Mouse (Mus musculus): Measurements from ENCODE around the gene Cst8.

The Cst8 gene

DNA sequence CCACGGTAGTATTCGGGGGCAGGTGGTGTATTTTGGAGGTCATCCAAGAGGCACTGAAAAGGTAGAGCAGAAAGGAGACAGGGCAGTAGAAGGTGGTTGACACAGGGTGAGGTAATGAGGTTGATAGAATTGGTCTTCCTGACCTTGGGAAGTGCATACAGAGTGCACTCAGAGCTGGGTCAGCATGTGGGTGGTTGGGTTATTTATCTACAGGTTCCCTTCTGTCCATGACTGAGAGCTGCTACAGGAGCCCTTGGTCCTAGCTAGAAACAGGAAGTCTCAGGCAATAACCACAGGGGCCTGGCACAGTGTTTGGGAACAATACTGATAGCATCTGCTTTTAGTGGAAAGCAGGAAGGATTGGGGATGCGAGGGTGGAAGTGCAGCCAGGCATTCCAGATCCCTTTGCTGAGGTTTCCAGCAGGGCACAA lies 2.9 kb downstream of the Cst8 start:
- no peaks in the 10 kb centered on the region for H3K9me3 ChIP-seq (ENCODE audit: low read length)
- TF ChIP-seq POU5F1 (IDR thresholded peaks at IDR 0.05; ENCODE audit: borderline replicate concordance, low read length): no peak
- no peak for TF ChIP-seq CTCF (conservative IDR thresholded peaks at IDR 0.05; ENCODE audit: low read length)
- TF ChIP-seq NANOG (IDR thresholded peaks at IDR 0.05; ENCODE audit: borderline replicate concordance, low read length): no peak

DNA sequence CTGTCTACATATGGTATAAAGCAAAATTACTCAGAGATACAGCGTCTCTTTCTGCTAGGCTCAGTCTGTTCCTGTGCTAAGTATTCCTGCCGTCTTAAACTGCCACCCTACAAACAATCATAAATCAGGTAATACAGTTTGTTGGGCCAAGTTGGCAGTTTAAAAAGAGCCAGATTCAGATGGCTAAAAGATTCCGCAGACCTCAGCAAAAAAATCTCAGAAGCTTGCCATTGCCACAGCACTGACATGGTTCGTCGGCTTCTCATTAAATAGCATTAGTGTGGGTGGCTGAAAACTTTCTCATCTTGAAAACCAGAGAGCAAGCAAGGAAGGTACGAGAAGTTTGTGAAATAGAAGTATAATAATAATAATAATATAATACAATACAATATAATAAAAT lies 8.1 kb downstream of the Cst8 start:
- TF ChIP-seq NANOG (IDR thresholded peaks at IDR 0.05; ENCODE audit: borderline replicate concordance, low read length): no peak
- no peak for TF ChIP-seq CTCF (conservative IDR thresholded peaks at IDR 0.05; ENCODE audit: low read length)
- no peak for TF ChIP-seq POU5F1 (IDR thresholded peaks at IDR 0.05; ENCODE audit: borderline replicate concordance, low read length)
- H3K36me3 ChIP-seq (ENCODE audit: insufficient read depth, low read length): no peaks in the 10 kb centered on the region
- H3K4me3 ChIP-seq (replicated peaks; ENCODE audit: low read length): no peak overlapping the region
- no peaks in the 10 kb centered on the region for H3K9me3 ChIP-seq (ENCODE audit: low read length)
- no peaks in the 10 kb centered on the region for H3K27me3 ChIP-seq (ENCODE audit: insufficient read depth, low read length)
- H3K4me1 ChIP-seq (replicated peaks; ENCODE audit: low read depth, low read length): no peaks in the 10 kb centered on the region

More for the DNA sequence above, 2.9 kb downstream of the Cst8 start:
- H3K36me3 ChIP-seq (ENCODE audit: insufficient read depth, low read length): no peaks in the 10 kb centered on the region
- no peaks in the 10 kb centered on the region for H3K27me3 ChIP-seq (ENCODE audit: insufficient read depth, low read length)
- H3K4me3 ChIP-seq (replicated peaks; ENCODE audit: low read length): no peak overlapping the region
- no peaks in the 10 kb centered on the region for H3K4me1 ChIP-seq (replicated peaks; ENCODE audit: low read depth, low read length)

DNA sequence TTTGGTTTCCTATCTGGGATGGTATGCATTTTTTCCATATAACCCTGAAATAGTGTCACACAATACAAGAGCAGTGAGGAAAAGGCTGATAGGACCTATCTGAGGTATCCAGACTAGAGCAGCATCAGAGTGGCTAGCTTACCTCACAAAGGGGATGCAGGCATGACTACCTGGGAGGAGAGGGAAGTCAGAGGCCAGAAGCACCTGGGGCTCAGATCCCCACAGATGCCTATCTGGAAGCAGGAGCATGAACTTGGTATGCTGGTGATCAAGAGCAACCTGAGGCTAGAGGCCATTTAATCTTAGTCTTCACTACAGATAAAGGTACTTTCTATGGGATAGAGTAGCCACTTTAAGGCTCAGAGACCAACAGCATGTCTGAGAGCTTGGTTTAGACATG lies 21.3 kb downstream of the Cst8 start, which contains the start of gene Cst13:
Cst13 (plus strand) TSS at position 173 of the 400 bp plus-strand sequence.
- Histone ChIP-seq H3K4me3 (replicated peaks; ENCODE audit: low read length) (no peak within 1 kb of the TSS), H3K4me1 (replicated peaks; ENCODE audit: low read depth, low read length) (no peaks in the 10 kb centered on the region), H3K27me3 (ENCODE audit: insufficient read depth, low read length) (no peaks in the 10 kb centered on the region), H3K36me3 (ENCODE audit: insufficient read depth, low read length) (no peaks in the 10 kb centered on the region), H3K9me3 (ENCODE audit: low read length) (peaks cover 2% of the 10 kb centered on the region; the same call in 1 of the 2 replicates)
- TF ChIP-seq CTCF (conservative IDR thresholded peaks at IDR 0.05; ENCODE audit: low read length) (no peak), NANOG (IDR thresholded peaks at IDR 0.05; ENCODE audit: borderline replicate concordance, low read length) (no peak), POU5F1 (IDR thresholded peaks at IDR 0.05; ENCODE audit: borderline replicate concordance, low read length) (no peak)

DNA sequence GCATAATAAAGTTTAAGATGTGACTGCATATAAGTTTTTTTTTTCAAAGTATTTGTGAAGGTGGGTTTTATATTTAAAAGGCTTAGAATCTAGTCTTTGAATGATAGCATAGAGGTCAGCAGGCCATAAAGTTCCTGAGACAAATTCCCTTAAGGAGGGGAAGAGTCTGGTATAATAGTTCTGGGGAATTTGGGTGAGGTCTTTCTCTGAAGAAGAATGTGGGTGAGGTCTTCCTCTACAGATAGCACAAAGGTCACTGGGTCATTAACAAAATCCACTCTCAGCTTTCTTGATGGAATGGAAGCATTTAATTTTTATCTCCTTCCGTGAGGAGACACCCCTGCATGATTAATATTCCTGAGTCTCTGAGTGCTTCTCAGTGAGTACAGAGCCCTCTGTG lies 27.4 kb downstream of the Cst8 start:
- no peak for TF ChIP-seq NANOG (IDR thresholded peaks at IDR 0.05; ENCODE audit: borderline replicate concordance, low read length)
- no peak for TF ChIP-seq POU5F1 (IDR thresholded peaks at IDR 0.05; ENCODE audit: borderline replicate concordance, low read length)
- no peak for TF ChIP-seq CTCF (conservative IDR thresholded peaks at IDR 0.05; ENCODE audit: low read length)
- Histone ChIP-seq H3K36me3 (ENCODE audit: insufficient read depth, low read length) (no peaks in the 10 kb centered on the region), H3K9me3 (ENCODE audit: low read length) (no peaks in the 10 kb centered on the region), H3K4me1 (replicated peaks; ENCODE audit: low read depth, low read length) (peaks cover 11% of the 10 kb centered on the region), H3K27me3 (ENCODE audit: insufficient read depth, low read length) (no peaks in the 10 kb centered on the region), H3K4me3 (replicated peaks; ENCODE audit: low read length) (no peak overlapping the region)

DNA sequence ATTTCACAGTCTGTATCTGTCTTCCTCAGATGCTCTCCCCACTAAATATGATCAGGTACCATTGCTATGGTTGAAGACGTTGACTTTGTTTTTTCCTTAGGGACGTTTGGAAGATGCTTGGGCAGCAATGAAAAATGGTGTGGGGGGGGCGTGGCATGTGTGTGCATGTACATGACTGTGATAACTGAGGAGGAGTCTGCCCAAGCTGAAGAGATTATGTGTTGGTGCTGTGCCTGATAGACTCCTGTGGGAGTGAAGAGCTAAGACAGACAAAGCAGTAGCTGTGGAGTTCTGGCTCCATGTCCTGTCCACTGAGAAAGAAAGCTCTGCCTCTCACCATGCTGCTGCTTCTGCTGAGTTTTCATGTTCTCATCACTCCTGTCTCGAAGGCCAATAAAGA lies 36.3 kb downstream of the Cst8 start, which contains the start of gene Cst9:
Cst9 (plus strand) TSS at position 236 of the 400 bp plus-strand sequence.
- Histone ChIP-seq H3K4me3 (replicated peaks; ENCODE audit: low read length) (no peak within 1 kb of the TSS), H3K36me3 (ENCODE audit: insufficient read depth, low read length) (no peaks in the 10 kb centered on the region), H3K9me3 (ENCODE audit: low read length) (no peaks in the 10 kb centered on the region), H3K4me1 (replicated peaks; ENCODE audit: low read depth, low read length) (no peaks in the 10 kb centered on the region), H3K27me3 (ENCODE audit: insufficient read depth, low read length) (no peaks in the 10 kb centered on the region)
- TF ChIP-seq POU5F1 (IDR thresholded peaks at IDR 0.05; ENCODE audit: borderline replicate concordance, low read length): no peak
- TF ChIP-seq CTCF (conservative IDR thresholded peaks at IDR 0.05; ENCODE audit: low read length): no peak
- no peak for TF ChIP-seq NANOG (IDR thresholded peaks at IDR 0.05; ENCODE audit: borderline replicate concordance, low read length)

DNA sequence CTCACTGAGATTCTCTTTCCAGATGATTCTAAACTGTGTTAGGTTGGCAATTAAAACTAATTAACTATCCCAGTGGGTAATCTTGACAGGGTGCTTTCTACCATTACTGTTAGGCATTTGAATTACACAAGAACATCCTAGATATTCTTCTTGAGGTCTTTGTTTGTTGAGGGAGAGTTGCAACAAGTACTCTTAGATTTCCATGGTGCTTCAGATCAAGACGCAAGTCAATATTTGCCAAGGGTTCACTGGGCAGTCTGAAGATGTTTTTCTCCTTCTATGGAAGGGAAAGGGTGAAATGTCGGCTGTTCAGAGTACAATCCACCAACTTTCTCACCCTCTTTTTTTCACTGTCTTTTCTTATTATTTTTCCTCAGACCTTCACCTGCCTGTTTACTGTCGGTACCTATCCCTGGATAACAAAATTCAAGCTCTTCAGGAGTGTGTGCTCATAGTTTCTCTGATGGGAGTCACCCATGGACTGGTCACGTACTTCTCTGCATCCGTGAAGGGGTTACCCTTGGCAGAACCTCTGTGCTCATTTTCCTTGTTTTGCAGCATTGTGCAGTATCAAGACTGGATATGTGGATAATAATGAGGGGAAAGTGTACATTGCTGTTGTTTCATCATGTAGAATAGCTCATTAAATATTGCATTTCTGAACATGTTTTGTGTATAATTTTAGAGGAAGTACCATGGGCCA lies 39.6 kb downstream of the Cst8 start:
- no peaks in the 10 kb centered on the region for H3K36me3 ChIP-seq (ENCODE audit: insufficient read depth, low read length)
- no peaks in the 10 kb centered on the region for H3K9me3 ChIP-seq (ENCODE audit: low read length)
- TF ChIP-seq NANOG (IDR thresholded peaks at IDR 0.05; ENCODE audit: borderline replicate concordance, low read length) (no peak), CTCF (conservative IDR thresholded peaks at IDR 0.05; ENCODE audit: low read length) (no peak), POU5F1 (IDR thresholded peaks at IDR 0.05; ENCODE audit: borderline replicate concordance, low read length) (no peak)
- H3K4me3 ChIP-seq (replicated peaks; ENCODE audit: low read length): no peak overlapping the region
- no peaks in the 10 kb centered on the region for H3K27me3 ChIP-seq (ENCODE audit: insufficient read depth, low read length)
- no peaks in the 10 kb centered on the region for H3K4me1 ChIP-seq (replicated peaks; ENCODE audit: low read depth, low read length)

DNA sequence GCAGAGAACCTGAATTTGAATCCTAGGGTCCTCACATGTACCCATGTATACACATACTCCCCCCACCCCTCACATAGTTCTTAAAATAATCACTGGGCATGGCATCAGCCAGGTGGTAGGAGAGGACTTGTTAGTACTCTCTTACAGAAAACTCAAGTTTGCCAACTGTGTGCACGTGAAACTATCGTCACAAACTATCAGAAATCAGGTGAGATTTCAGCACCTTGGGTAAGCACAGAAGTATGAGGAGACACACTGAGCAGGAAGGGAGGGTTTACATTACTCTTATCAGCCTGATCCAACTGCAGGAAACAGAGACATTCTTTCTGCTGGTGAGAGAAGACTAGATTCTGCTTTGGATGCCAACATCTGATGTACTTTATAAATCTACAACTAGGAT lies 40.6 kb downstream of the Cst8 start:
- H3K4me1 ChIP-seq (replicated peaks; ENCODE audit: low read depth, low read length): no peaks in the 10 kb centered on the region
- TF ChIP-seq POU5F1 (IDR thresholded peaks at IDR 0.05; ENCODE audit: borderline replicate concordance, low read length): no peak
- TF ChIP-seq CTCF (conservative IDR thresholded peaks at IDR 0.05; ENCODE audit: low read length): no peak
- TF ChIP-seq NANOG (IDR thresholded peaks at IDR 0.05; ENCODE audit: borderline replicate concordance, low read length): no peak
- no peaks in the 10 kb centered on the region for H3K27me3 ChIP-seq (ENCODE audit: insufficient read depth, low read length)
- no peaks in the 10 kb centered on the region for H3K36me3 ChIP-seq (ENCODE audit: insufficient read depth, low read length)
- H3K4me3 ChIP-seq (replicated peaks; ENCODE audit: low read length): no peak overlapping the region
- no peaks in the 10 kb centered on the region for H3K9me3 ChIP-seq (ENCODE audit: low read length)

DNA sequence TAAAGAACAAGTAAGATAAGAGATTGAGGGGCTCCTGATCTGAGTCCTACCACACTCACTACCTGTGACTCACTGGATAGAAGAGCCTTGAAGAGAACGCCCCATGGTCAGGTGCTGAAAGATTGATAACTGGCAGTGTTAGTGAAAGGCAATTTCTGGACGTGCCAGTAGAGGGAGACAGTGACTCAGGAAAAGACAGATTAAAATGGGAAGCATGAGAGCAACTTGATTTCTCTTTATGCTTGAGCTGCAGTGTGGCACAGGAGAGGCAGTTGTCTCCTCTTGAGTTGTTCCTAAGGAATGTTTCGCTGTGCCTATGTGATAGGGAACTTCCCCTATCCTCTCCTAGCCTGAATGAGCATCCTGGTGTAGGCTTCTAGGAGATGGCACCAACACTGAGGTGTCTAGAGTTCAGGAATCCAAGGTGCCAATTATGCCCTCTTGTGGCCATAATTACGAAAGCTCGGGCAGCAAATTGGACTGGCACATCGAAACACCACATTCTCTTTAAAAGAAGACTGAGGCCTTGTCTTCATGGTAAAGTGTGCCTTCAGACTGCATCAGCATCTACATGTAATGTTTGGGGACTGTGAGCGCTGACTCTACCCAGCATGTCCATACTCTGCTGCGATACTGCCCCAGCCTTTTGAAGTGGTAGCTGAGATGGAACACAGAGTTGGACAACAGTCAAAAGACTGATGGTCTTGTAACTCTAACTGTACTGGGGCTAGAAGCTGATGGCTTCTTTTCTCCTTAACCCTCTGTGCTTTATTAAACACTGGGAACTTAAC lies 52.7 kb downstream of the Cst8 start:
- TF ChIP-seq NANOG (IDR thresholded peaks at IDR 0.05; ENCODE audit: borderline replicate concordance, low read length): no peak
- TF ChIP-seq CTCF (conservative IDR thresholded peaks at IDR 0.05; ENCODE audit: low read length): peak; percentile 62
- TF ChIP-seq POU5F1 (IDR thresholded peaks at IDR 0.05; ENCODE audit: borderline replicate concordance, low read length): no peak
- Histone ChIP-seq H3K4me3 (replicated peaks; ENCODE audit: low read length) (no peak overlapping the region), H3K4me1 (replicated peaks; ENCODE audit: low read depth, low read length) (no peaks in the 10 kb centered on the region), H3K27me3 (ENCODE audit: insufficient read depth, low read length) (no peaks in the 10 kb centered on the region), H3K36me3 (ENCODE audit: insufficient read depth, low read length) (no peaks in the 10 kb centered on the region), H3K9me3 (ENCODE audit: low read length) (peaks cover 9% of the 10 kb centered on the region; the same call in 1 of the 2 replicates)

Data from E14TG2a.4 (cell line).